Mouse (Mus musculus) ES-CJ7 (cell line): ENCODE measurements around the gene Dop1b.

ENCODE experiments used
- DNase-seq: peaks from one replicate; pipeline ENCODE4 v3.0.0; 2011; ENCODE audit warnings: low read depth, low spot score

The Dop1b gene

DNA sequence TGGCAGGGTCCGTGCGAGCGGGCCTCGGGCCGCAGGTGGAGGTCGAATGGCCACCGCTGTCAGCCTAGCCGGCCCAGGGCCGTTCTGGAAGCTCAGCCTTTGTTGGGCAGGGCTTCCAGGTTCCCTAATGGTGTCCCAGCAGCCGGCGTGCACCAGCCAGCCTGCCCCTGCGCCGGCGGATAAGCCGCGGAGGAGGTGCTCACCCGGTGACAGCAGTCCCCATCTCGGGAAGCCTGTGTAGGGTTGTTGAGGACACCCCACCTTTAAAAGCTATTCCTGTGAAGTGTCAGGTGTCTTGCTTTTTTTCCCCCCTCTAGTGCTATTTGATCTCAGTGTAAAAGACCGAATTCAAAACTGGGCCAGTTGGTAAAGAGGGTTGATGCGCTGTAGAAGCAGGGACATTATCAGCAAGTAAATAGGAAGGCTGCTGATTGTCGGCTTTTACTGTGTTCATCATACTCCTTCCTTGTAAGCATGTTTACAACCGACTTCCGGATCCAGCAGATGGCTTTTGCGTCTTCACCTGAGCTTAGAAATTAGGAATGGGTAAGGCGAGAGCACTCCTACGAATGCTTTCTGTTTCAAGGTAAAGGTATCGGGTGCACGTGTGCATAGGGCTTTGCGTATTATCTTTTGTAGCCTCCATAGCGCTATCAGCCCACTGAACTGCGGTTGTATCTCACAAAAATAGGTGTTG is 633 bp downstream of the Dop1b start:
- peak; percentile 16 for DNase-seq

- no peak for DNase-seq
These were observed 1.3 kb downstream of the Dop1b start for GRCm38 (mm10) chr16:93712966-93713365.

GRCm38 (mm10) chr16:93714426-93714825 is 2.7 kb downstream of the Dop1b start:
- DNase-seq: peak; percentile 86

DNA sequence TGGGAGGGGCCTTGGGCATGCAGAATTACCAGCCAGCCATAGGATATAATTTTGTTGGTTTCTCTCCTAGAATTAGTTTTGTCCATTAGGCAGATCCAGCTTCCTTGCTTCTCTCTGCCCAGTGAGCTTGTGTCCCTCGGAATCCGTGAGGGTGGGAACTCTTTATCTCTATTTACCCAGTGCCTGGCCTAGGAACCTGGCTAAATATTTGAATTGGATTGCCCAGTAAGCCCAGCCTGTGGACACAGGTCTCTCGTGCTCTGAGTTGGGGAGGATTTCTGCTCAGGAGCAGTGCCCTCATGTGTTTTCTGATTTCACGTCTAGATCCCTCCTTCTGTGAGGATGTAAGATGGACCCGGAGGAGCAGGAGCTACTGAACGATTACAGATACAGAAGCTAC is 4.1 kb downstream of the Dop1b start:
- no peak for DNase-seq

DNA sequence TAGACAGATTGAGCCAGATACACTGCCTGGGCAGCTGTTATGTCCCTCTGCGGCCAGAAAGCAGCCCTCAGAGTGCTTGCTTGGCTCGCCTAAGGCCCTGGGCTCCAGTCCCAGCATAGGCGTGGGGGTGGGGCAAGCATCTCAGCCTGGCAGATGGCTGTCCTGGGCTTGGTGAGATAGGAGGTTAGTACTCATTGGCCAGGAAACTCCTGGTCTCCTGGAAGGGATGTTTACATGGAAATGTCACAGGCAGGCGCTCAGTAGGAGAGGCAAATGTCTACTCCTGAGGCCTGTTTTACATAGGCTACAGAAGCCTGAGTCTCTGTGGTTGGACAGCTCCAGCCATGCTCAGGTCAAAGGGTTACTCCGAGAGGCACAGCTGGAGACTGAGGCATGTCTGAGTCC is 5.6 kb downstream of the Dop1b start:
- peak; percentile 88 for DNase-seq

GRCm38 (mm10) chr16:93721771-93722170 is 10.1 kb downstream of the Dop1b start:
- DNase-seq: no peak

- DNase-seq: no peak
These were observed 10.8 kb downstream of the Dop1b start for GRCm38 (mm10) chr16:93722476-93722875.

- no peak for DNase-seq
These were observed 13.9 kb downstream of the Dop1b start for GRCm38 (mm10) chr16:93725417-93726144.

- DNase-seq: no peak
These were observed 14.5 kb downstream of the Dop1b start for GRCm38 (mm10) chr16:93726186-93726585.

- DNase-seq: no peak
These were observed 17.0 kb downstream of the Dop1b start for GRCm38 (mm10) chr16:93728676-93729075.

DNA sequence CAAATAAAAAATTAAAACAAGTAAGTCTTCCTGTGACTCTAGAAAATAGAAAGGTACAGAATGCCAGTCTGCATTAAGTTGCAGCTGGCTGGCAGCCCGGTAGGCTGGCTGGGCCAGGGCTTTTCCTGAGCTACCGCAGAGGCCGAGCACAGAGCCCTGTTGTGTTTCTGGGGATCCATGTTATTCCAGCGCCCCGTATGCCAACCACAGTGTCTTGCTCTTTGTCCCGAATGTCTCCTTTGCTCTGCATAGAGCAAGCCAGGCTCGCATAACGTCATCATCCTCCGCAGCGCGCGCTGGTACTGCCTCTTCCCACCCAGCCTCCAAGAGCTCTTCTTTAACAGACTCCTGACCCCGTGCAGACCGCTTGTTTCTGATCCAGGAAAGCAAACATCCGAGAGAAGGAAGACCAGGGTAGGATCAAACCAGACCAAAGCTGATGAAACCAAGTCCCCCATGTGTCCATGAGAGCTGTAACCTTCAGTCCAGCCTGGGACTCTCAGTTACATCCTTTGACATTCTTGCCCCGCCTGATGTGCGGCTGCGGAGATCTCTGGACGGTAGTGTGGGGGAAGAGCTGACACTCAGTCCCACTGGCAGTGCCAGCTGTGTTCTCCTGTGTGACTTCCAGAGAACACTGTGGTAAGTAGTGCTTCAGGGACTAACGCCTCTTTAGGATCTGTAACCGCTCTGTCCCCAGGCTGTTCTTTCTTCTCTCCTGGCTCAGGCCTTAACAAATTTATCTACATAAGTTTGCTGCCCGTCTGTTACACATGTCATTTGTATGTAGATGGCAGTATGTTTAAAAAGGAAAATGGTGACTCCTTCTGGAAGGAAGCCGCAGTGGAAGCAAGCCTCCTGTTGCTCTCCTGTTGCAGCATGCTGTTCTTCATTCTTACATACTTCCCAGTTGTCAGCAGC is 18.4 kb downstream of the Dop1b start:
- DNase-seq: no peak

- DNase-seq: no peak
These were observed 19.6 kb downstream of the Dop1b start for GRCm38 (mm10) chr16:93731310-93731709.

GRCm38 (mm10) chr16:93732875-93733569 is 21.3 kb downstream of the Dop1b start:
- no peak for DNase-seq

- DNase-seq: no peak
These were observed 27.5 kb downstream of the Dop1b start for GRCm38 (mm10) chr16:93739251-93739650.

- DNase-seq: no peak
These were observed 31.2 kb downstream of the Dop1b start for GRCm38 (mm10) chr16:93742903-93743302.

DNA sequence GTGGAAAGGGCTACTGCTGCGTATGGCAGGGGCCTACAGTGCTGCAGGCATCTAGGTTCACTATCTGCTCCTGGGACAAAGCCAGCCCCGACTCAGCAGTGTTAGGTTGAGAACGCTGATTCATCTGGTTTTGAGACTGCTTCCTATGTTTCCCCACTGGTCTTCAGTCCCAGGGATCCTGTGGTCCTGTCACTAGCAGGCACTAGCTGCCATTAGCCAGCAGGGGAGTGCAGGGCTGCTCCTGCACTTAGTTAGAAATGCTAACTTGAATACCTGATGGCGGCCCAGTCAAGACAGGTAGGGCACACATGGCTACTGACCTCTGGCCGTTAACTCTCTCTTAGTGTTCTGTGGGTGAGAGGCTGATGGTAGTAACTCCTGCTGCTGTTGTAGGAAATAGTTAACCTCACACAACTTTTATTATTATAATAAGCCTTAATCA is 32.4 kb downstream of the Dop1b start:
- no peak for DNase-seq

GRCm38 (mm10) chr16:93744804-93745340 is 33.2 kb downstream of the Dop1b start:
- no peak for DNase-seq

DNA sequence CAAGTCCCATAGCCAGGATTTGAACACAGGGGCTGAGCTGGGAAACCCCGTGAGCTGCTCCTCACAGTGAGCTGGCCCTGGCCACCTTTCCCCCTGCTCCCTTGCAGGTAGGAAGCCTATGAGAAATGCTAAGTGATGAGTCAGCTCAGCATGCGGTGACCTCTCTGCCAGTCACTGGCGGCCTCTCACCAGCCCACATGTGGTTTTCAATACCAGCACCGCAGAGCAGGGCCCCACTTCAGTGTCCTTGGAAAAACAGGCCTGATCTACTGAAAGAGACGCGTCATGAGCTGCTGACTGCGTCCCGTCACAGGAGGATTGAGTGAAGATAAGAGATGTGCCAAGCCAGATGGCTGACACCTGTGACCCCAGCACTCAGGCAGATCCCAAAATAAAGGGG is 34.7 kb downstream of the Dop1b start:
- DNase-seq: no peak

- peak; percentile 47 for DNase-seq
These were observed 35.3 kb downstream of the Dop1b start for GRCm38 (mm10) chr16:93746957-93747356.

- peak; percentile 44 for DNase-seq
These were observed 35.7 kb downstream of the Dop1b start for GRCm38 (mm10) chr16:93747421-93747820.
